Mouse (Mus musculus) C2C12 (cell line): ENCODE data around the gene Frmd4b.

ENCODE experiments used
- CTCF ChIP-seq: IDR thresholded peaks from one replicate; pipeline ENCODE4 v1.5.1; 2011; ENCODE audit not compliant: control insufficient read depth, insufficient read depth, insufficient read length
- MYOG ChIP-seq: IDR thresholded peaks from one replicate; pipeline ENCODE4 v1.6.1; 2011; ENCODE audit not compliant: control insufficient read depth, insufficient read length; ENCODE audit errors: extremely low read depth
- USF1 ChIP-seq: IDR thresholded peaks from one replicate; pipeline ENCODE4 v1.6.1; 2011; ENCODE audit warnings: low read depth, mild to moderate bottlenecking, control low read depth, moderate library complexity

DNA sequence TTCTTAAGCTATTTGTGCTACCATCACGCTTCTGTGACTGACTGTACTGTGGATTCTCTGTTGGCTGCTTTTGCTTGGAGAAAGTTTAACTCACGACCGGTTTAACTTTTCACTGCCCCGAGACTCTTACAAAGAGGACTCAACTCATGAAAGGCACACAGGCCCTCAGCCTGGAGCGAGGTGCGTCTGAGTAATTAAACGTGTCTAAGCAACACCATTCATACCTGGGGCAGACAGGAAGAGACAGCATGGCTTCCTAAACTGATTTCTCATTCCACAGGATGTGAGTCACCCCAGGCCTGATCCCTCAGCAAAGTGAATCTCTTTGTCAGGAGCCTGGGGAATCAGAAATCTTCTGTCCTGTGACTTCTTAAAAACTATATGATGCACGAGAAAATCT is 106.6 kb downstream of the Frmd4b start:
- TF ChIP-seq CTCF (no peak), USF1 (no peak), MYOG (no peak)
